Mouse (Mus musculus): ENCODE data around the gene Olig1. TPM values are rescaled to one million over a fixed set of nuclear protein-coding genes. Genes with fewer than 3 reads are reported as not detected.

Gene Olig1
- polyA plus RNA-seq, 1 experiment from 2014 or later: 0.28 TPM

- no peak for ATAC-seq
- TF ChIP-seq EP300 (IDR thresholded peaks at IDR 0.05; ENCODE audit: low read depth): no peak
- no peak for TF ChIP-seq CTCF (IDR thresholded peaks at IDR 0.05; ENCODE audit: low read depth)
- Histone ChIP-seq H3K9me3 (ENCODE audit: low read length) (no peaks in the 10 kb centered on the region), H3K4me2 (ENCODE audit: low read depth, low read length) (no peak overlapping the region), H3K4me1 (ENCODE audit: insufficient read depth) (peaks cover 5% of the 10 kb centered on the region; the same call in 1 of the 2 replicates), H3K27me3 (ENCODE audit: insufficient read depth, low read length) (peaks cover 93% of the 10 kb centered on the region), H3K27ac (ENCODE audit: low read depth) (no peak overlapping the region), H3K9ac (replicated peaks) (no peak overlapping the region), H3K36me3 (replicated peaks; ENCODE audit: insufficient read depth, low read length) (no peaks in the 10 kb centered on the region), H3K4me3 (ENCODE audit: low read depth, low read length) (no peak overlapping the region)
- no peak for DNase-seq
- WGBS (ENCODE audit: insufficient replicate concordance): 5% methylated on average over 20 of the region's 20 CpGs
Observed at GRCm38 (mm10) chr16:91271634-91272033, 2.1 kb downstream of the Olig1 start.

DNA sequence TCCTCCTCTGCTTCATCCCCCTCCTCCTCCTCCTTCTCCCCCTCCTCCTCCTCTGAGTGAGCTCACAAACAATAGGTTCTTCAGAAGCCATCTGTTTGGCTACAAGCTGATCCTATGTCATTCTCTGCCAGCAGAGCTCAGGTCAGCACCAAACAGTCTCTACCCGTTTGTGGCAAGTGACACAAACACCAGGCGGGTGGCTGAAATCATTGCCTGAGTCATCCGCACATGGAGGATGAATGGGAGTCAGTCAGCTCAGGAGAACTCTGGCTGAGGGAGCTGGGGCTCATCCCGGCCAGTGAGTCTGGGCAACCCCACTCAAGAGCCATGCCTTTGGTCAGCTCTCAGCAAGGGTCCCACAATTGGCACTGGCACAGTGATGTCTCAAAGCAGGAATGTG, 10.9 kb downstream of the Olig1 start:
- DNase-seq: no peak
- whole genome bisulfite sequencing (ENCODE audit: insufficient replicate concordance): 51% methylated on average over 4 of the region's 4 CpGs
- Histone ChIP-seq H3K4me1 (ENCODE audit: insufficient read depth) (no peaks in the 10 kb centered on the region), H3K27ac (ENCODE audit: low read depth) (no peak overlapping the region), H3K36me3 (replicated peaks; ENCODE audit: insufficient read depth, low read length) (no peaks in the 10 kb centered on the region), H3K9me3 (ENCODE audit: low read length) (no peaks in the 10 kb centered on the region), H3K27me3 (ENCODE audit: insufficient read depth, low read length) (peaks cover 11% of the 10 kb centered on the region; the same call in 1 of the 2 replicates), H3K4me2 (ENCODE audit: low read depth, low read length) (no peak overlapping the region), H3K9ac (replicated peaks) (no peak overlapping the region), H3K4me3 (ENCODE audit: low read depth, low read length) (no peak overlapping the region)
- no peak for ATAC-seq
- TF ChIP-seq EP300 (IDR thresholded peaks at IDR 0.05; ENCODE audit: low read depth): no peak
- no peak for TF ChIP-seq CTCF (IDR thresholded peaks at IDR 0.05; ENCODE audit: low read depth)

GRCm38 (mm10) chr16:91292080-91292479, 22.5 kb downstream of the Olig1 start:
- Histone ChIP-seq H3K4me2 (ENCODE audit: low read depth, low read length) (no peak overlapping the region), H3K4me3 (ENCODE audit: low read depth, low read length) (no peak overlapping the region), H3K27ac (ENCODE audit: low read depth) (no peak overlapping the region), H3K4me1 (ENCODE audit: insufficient read depth) (no peaks in the 10 kb centered on the region), H3K36me3 (replicated peaks; ENCODE audit: insufficient read depth, low read length) (no peaks in the 10 kb centered on the region), H3K27me3 (ENCODE audit: insufficient read depth, low read length) (no peaks in the 10 kb centered on the region), H3K9ac (replicated peaks) (no peak overlapping the region), H3K9me3 (ENCODE audit: low read length) (no peaks in the 10 kb centered on the region)
- no peak for ATAC-seq
- DNase-seq: no peak
- WGBS (ENCODE audit: insufficient replicate concordance): 80% methylated on average over 7 of the region's 7 CpGs
- TF ChIP-seq CTCF (IDR thresholded peaks at IDR 0.05; ENCODE audit: low read depth) (no peak), EP300 (IDR thresholded peaks at IDR 0.05; ENCODE audit: low read depth) (no peak)

DNA sequence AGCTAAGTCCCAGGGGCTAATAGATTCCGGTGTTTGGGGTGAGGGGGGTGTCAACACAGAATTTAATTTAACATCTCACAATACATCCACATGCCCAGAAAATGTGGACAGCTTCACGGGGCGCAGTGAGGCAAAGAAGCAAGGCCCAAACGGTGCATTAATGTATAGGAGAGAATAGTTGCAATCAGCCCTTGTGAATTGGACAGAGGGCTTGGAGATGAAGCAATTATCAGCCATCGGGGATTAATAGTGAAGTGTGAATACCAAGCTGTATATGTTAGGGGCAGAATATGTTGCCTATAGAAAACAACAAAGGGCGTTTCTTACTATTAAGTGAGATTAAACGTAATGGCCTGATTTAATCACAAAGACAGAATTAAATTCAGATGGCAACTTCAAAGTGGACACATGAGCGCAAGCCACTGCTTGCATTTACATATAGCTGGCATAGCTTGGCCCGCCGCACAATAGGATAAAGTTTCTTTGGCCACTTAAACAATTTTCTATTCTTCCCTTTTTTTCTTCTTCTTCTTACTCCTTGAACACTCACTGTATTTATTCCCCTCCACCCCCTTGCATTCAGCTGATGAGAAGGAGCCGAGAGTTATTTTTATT, 23.3 kb downstream of the Olig1 start:
- TF ChIP-seq CTCF (IDR thresholded peaks at IDR 0.05; ENCODE audit: low read depth) (no peak), EP300 (IDR thresholded peaks at IDR 0.05; ENCODE audit: low read depth) (no peak)

GRCm38 (mm10) chr16:91297726-91298125, 28.2 kb downstream of the Olig1 start:
- ATAC-seq (no peak), DNase-seq (no peak)
- WGBS (ENCODE audit: insufficient replicate concordance): 26% methylated on average over 4 of the region's 4 CpGs
- no peak overlapping the region for H3K27ac ChIP-seq (ENCODE audit: low read depth)
- no peak overlapping the region for H3K4me3 ChIP-seq (ENCODE audit: low read depth, low read length)
- H3K4me1 ChIP-seq (ENCODE audit: insufficient read depth): no peaks in the 10 kb centered on the region
- TF ChIP-seq EP300 (IDR thresholded peaks at IDR 0.05; ENCODE audit: low read depth) (no peak), CTCF (IDR thresholded peaks at IDR 0.05; ENCODE audit: low read depth) (no peak)
- H3K4me2 ChIP-seq (ENCODE audit: low read depth, low read length): no peak overlapping the region
- no peaks in the 10 kb centered on the region for H3K9me3 ChIP-seq (ENCODE audit: low read length)
- no peak overlapping the region for H3K9ac ChIP-seq (replicated peaks)
- no peaks in the 10 kb centered on the region for H3K36me3 ChIP-seq (replicated peaks; ENCODE audit: insufficient read depth, low read length)
- peaks cover 13% of the 10 kb centered on the region; the same call in 1 of the 2 replicates for H3K27me3 ChIP-seq (ENCODE audit: insufficient read depth, low read length)

More for the DNA sequence above, 23.3 kb downstream of the Olig1 start:
- Histone ChIP-seq H3K27ac (ENCODE audit: low read depth) (no peak overlapping the region), H3K27me3 (ENCODE audit: insufficient read depth, low read length) (no peaks in the 10 kb centered on the region), H3K4me2 (ENCODE audit: low read depth, low read length) (no peak overlapping the region), H3K9ac (replicated peaks) (no peak overlapping the region), H3K36me3 (replicated peaks; ENCODE audit: insufficient read depth, low read length) (no peaks in the 10 kb centered on the region), H3K4me1 (ENCODE audit: insufficient read depth) (no peaks in the 10 kb centered on the region), H3K9me3 (ENCODE audit: low read length) (no peaks in the 10 kb centered on the region), H3K4me3 (ENCODE audit: low read depth, low read length) (no peak overlapping the region)
- DNase-seq (no peak), ATAC-seq (no peak)
- 74% methylated on average over 11 of the region's 11 CpGs for WGBS (ENCODE audit: insufficient replicate concordance)

DNA sequence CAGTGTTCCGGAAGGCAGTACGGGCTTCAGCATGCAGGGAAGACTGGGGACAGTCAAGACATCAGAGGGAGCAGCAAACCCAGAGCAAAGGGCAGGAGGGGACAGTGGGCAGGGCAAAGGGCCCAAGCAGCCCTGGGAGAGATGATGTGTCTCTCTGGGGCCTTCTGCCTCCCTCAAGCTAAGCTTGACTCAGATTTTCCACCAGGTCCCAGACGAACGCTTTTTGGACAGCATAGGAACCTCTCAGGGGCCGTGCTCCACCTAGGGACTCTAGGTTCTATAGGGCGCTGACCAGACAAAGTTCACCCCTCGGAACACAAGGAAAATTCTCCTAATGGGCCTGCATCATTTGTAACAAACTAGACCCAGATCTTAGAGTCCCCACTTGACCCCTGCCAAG, 29.8 kb downstream of the Olig1 start:
- Histone ChIP-seq H3K36me3 (replicated peaks; ENCODE audit: insufficient read depth, low read length) (no peaks in the 10 kb centered on the region), H3K9ac (replicated peaks) (no peak overlapping the region), H3K4me1 (ENCODE audit: insufficient read depth) (no peaks in the 10 kb centered on the region), H3K27me3 (ENCODE audit: insufficient read depth, low read length) (peaks cover 16% of the 10 kb centered on the region; the same call in 1 of the 2 replicates), H3K4me3 (ENCODE audit: low read depth, low read length) (no peak overlapping the region), H3K9me3 (ENCODE audit: low read length) (no peaks in the 10 kb centered on the region), H3K4me2 (ENCODE audit: low read depth, low read length) (no peak overlapping the region), H3K27ac (ENCODE audit: low read depth) (no peak overlapping the region)
- 73% methylated on average over 7 of the region's 7 CpGs for WGBS (ENCODE audit: insufficient replicate concordance)
- TF ChIP-seq CTCF (IDR thresholded peaks at IDR 0.05; ENCODE audit: low read depth) (no peak), EP300 (IDR thresholded peaks at IDR 0.05; ENCODE audit: low read depth) (no peak)
- ATAC-seq (no peak), DNase-seq (no peak)

All from liver, postnatal 0 days (tissue).